Mouse (Mus musculus) right cerebral cortex, adult 18-20 months (tissue): ENCODE measurements around the gene Igf1r.
"Not testable (repeated sequence)": the region's sequence is repeated elsewhere in the genome, so short reads cannot be mapped to it uniquely, and the experiment has no call there.

ENCODE experiments used
- DNase-seq: peaks from one replicate; pipeline ENCODE4 v3.0.0; 2022; ENCODE audit warnings: mixed read lengths

Igf1r gene

DNA sequence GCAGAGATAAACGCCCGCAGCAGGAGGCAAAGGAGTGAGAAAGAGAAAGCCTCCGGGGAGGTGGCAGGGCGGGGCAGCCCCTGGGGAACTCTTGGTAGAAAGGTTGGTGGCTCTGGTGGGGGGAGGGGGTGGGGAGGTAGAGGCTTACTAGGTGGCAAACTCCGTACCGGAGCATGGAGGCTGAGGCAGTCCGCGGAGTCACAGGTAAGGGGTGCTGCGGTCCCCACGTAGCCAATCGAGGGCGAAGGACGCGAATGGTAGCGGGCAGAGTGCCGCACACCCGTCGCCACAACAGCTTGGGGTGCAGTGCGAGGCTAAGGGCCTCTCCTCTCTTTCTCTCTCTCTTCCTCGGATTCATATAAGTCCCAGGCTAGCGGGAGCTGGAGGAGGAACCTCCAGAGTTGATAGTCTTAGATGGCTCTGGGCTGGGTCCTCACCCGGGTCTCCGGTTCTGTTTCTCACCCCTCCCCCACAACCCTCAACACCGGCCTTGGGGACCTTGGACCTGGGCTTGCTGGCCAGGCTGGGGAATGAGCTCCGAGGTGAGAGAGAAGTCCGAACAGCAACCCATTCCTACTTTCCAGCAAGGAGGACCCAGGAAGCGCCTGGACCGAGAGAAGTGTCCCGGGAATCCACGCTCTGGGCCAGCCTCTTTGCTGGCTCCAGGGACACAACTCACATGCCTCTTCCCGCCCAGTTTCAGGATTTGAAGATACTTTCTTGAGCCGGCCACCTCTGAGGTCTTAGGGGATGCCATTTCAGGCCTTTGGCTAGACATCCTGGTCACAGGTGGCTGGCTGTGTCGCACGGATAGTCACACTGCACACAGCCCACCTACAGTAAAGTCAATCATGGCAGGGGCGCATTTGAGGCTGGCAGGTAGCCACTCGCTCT lies 323.5 kb downstream of the Igf1r start:
- DNase-seq, result no peak

DNA sequence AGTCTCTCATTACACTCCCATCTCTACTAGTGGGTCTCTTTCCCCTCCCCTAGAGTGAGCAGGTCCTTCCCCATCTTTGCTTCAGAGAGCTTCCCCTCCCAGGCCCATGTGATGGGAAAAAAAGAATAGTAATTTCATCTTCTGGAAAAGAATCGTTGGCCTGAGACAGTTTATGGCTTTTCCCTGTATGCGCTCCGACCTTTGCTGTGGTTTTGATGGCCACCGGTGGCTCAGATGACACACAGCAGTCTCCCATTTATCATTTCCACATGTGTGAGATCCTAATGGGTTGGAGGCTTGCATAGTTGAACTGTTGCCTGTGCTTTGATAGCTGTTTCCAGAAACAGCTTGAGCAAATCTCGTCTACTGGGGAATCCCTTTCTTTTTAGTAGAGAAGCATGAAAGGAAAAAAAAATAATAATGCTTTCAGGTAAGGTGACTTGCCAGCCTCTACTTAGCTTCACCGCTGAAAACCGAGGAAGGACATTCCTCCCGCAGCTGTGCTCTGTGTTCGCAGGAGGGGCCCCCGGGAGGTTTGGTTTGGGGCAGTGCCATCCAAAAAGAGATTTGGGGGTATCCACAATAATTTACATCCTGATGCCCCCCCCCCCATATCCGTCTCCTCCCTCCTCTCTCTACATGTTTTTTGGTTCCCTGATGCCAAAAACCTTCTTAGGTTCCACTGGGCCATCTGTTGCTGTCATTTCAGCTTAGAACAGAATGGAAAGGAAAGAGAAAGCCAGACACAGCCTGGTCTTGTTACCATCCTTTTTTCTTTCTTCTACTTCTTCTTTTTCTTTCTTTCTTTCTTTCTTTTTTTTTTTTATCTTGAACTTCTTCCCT lies 324.6 kb downstream of the Igf1r start:
- DNase-seq, result no peak

GRCm38 (mm10) chr7:68277897-68278270 lies 325.3 kb downstream of the Igf1r start:
- DNase-seq, result no peak

DNA sequence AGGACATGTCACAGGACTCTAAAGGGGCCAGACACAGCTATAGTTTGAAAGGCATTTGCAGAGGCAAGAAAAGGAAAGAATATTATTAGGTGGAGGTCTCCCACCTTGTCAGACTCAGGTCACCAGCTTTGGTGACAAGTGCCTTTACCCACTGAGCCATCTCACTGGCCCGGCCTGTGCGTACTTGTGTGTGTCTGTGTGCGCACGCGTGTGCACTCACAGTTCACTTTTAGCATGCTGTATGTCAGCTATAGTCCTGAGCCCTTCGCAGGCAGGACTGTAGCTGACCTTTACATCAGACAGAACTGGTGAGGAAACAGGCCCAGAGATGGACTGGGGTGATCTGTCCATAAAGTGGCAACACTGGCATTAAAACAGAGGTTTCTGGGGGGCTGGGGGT lies 325.8 kb downstream of the Igf1r start:
- DNase-seq, result no peak

GRCm38 (mm10) chr7:68278908-68279307 lies 326.3 kb downstream of the Igf1r start:
- no peak for DNase-seq

GRCm38 (mm10) chr7:68279481-68279880 lies 326.9 kb downstream of the Igf1r start:
- DNase-seq, result no peak

DNA sequence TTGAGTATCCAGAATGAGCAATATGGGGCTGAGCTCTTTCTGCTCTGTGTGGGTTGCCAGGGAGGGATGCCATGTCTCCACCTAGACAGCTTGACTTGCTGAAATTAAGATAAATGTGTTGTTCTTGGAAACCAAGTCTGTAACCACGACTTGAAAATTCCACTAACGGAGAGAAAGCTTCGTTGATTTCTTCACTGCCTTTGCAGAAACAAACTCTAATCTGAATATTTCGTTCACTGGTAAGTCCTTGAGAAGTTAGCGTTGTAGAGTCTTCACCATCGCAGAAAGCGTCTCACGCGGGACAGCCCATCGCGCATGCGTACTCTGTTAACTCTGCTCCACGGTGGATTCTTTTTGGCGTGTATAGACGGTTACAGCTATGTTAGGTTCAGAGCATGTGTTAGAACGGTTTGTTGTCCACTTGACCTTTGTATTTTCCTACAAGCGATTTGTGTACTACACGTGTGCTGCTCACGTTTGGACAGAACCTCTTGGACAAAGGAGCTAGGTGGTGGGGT lies 327.8 kb downstream of the Igf1r start:
- peak; percentile 29 for DNase-seq

- peak; percentile 30 for DNase-seq
Observed at GRCm38 (mm10) chr7:68281341-68281740, 328.7 kb downstream of the Igf1r start.

DNA sequence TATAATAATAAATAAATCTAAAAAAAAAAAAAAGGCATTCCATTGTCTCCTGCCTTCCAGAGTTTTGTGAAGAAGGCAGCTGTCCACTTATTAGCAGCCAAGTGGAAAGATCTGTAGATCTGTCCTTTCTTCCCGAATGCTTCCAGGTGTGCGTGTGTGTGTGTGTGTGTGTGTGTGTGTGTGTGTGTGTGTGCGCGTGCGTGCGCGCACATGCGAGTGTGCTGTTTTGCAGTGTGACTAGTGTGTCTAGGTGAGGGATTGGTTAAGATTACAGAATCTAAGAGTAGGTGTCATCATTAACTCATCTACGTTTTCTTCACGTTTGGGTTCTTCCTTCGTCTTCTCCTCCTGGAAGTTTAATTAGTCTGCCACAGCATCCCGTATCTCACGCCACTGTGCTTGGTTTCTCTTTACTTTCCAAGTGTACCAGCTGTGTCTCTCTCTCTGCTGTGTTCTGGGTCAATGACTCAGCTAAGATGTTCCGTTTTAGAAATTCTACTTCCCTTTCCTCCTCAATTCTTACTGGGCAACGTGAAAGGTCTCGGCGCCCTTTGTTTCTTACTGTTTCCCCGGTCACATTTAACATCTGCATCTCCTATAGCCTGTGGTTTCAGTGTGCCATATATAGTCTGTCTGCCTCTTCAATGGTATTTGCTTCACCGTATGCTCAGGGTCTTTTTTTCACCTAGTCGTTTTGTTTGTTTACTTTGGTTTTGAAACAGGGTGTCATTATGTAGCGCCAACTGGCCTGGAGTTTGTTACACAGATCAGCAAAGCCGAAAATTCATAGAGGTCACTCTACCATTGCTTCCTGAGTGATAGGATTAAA lies 329.9 kb downstream of the Igf1r start:
- DNase-seq, result no peak

GRCm38 (mm10) chr7:68283133-68283520 lies 330.5 kb downstream of the Igf1r start:
- DNase-seq, result not testable (repeated sequence)
